18 mouse cellular contexts compared by ENCODE assay signal in the genomic region with DNA sequence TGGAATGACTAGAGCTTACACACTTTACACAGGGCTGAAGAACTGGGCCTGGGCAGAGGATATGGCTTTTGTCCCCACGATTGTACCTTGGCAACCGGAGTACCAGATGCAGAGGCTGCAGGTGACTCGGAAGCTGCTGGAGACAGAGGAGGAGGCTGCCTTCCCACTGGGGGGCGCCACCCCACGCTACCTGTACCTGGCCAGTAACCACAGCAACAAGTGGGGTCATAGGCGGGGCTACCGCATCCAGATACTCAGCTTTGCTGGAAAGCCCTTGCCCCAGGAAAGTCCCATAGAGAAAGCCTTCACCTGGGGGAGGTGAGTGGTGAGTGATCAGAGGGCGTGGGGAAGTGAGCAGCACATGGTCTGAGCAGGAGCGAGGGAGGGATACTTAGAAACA. TPM values are rescaled to one million over a fixed set of nuclear protein-coding genes. Genes with fewer than 3 reads are reported as not detected.
DNase-seq lines count a peak whose midpoint lies in the region; ATAC-seq and TF ChIP-seq lines count a peak whose summit lies in the region.
"Had no signal": no experiment of that assay in that cellular context is flagged by ENCODE, and none has a peak within 500 bp of the region (broad histone marks: within the 10 kb centered on the region; RNA-seq: fewer than 3 reads in every experiment).

No protein-coding gene starts in this region.

- H3K36me3 ChIP-seq in kidney, adult 2 months (ENCODE audit: control insufficient read depth, insufficient read depth, low read length) = no peaks in the 10 kb centered on the region
- no peaks in the 10 kb centered on the region for H3K36me3 ChIP-seq in midbrain, embryonic 11.5 days (ENCODE audit: control insufficient read depth, insufficient read depth, low read length)
- H3K36me3 ChIP-seq in midbrain, embryonic 14.5 days (ENCODE audit: control insufficient read depth, insufficient read depth, low read length) = no peaks in the 10 kb centered on the region
- H3K36me3 ChIP-seq in ES-E14 (ENCODE audit: control insufficient read depth, insufficient read depth, low read length, poor library complexity, severe bottlenecking) = no peaks in the 10 kb centered on the region
- no peaks in the 10 kb centered on the region for H3K36me3 ChIP-seq in limb, embryonic 10.5 days
- H3K36me3 ChIP-seq: liver, embryonic 15.5 days had no signal

- TF ChIP-seq CTCF in kidney, adult 2 months (conservative IDR thresholded peaks at IDR 0.05; ENCODE audit: insufficient read depth, insufficient read length, low read depth, low read length) = peak; percentile 57

- peak; percentile 60 for DNase-seq in kidney, adult 2 months
- no peak for DNase-seq in kidney, postnatal 14 days
- peak; percentile 62 for DNase-seq in midbrain, embryonic 11.5 days (ENCODE audit: low spot score, missing footprints)
- DNase-seq in midbrain, embryonic 14.5 days = no peak
- no peak for DNase-seq in ES-E14 (ENCODE audit: low read depth, low spot score)
- no peak for DNase-seq in limb, embryonic 10.5 days (ENCODE audit: low spot score)
- DNase-seq in embryo, embryonic 11 days = no peak
- DNase-seq: cerebellum, adult 11-12 months; heart, postnatal 10 days; right cerebral cortex, postnatal 4 days had no signal

- H3K9me3 ChIP-seq in midbrain, embryonic 11.5 days (ENCODE audit: control insufficient read depth, low read length) = no peaks in the 10 kb centered on the region
- H3K9me3 ChIP-seq in midbrain, embryonic 14.5 days (ENCODE audit: control insufficient read depth, low read length) = no peaks in the 10 kb centered on the region
- no peaks in the 10 kb centered on the region for H3K9me3 ChIP-seq in ES-E14 (ENCODE audit: control insufficient read depth, insufficient read depth, low read depth, low read length)
- no peaks in the 10 kb centered on the region for H3K9me3 ChIP-seq in limb, embryonic 10.5 days (replicated peaks)
- H3K9me3 ChIP-seq: liver, embryonic 15.5 days had no signal

- no peaks in the 10 kb centered on the region for H3K27me3 ChIP-seq in kidney, adult 2 months (replicated peaks; ENCODE audit: control insufficient read depth, insufficient read depth, low read length)
- H3K27me3 ChIP-seq in midbrain, embryonic 11.5 days (ENCODE audit: control insufficient read depth, insufficient read depth, low read length) = no peaks in the 10 kb centered on the region
- no peaks in the 10 kb centered on the region for H3K27me3 ChIP-seq in midbrain, embryonic 14.5 days (ENCODE audit: control insufficient read depth, insufficient read depth, low read length)
- H3K27me3 ChIP-seq in limb, embryonic 10.5 days (ENCODE audit: low read depth, poor library complexity, severe bottlenecking) = no peaks in the 10 kb centered on the region

- H3K9ac ChIP-seq in midbrain, embryonic 11.5 days (ENCODE audit: low read length) = no peak overlapping the region
- no peak overlapping the region for H3K9ac ChIP-seq in midbrain, embryonic 14.5 days (replicated peaks; ENCODE audit: low read length)
- no peak overlapping the region; the same call in 1 of the 2 replicates for H3K9ac ChIP-seq in ES-E14 (ENCODE audit: insufficient read depth, low read depth, low read length, poor library complexity, severe bottlenecking)
- H3K9ac ChIP-seq: liver, embryonic 15.5 days had no signal

- 82% methylated on average over 9 of the region's 9 CpGs for WGBS in kidney, adult 2 months
- 76% methylated on average over 9 of the region's 9 CpGs for WGBS in midbrain, embryonic 11.5 days
- WGBS in midbrain, embryonic 14.5 days = 84% methylated on average over 9 of the region's 9 CpGs
- WGBS in limb, embryonic 10.5 days = 89% methylated on average over 9 of the region's 9 CpGs

- no peak overlapping the region for H3K4me2 ChIP-seq in midbrain, embryonic 11.5 days
- no peak overlapping the region for H3K4me2 ChIP-seq in midbrain, embryonic 14.5 days (ENCODE audit: low read length)
- H3K4me2 ChIP-seq: liver, embryonic 15.5 days had no signal

- in situ Hi-C loops in ES-E14 (cut with MboI; ENCODE audit: low sequenced_read_pairs in 2 of 2, unreplicated experiment in 2 of 2) = no loop called here

- no peak for ATAC-seq in midbrain, embryonic 11.5 days (ENCODE audit: low FRiP score)
- ATAC-seq in midbrain, embryonic 14.5 days (ENCODE audit: low FRiP score, low TSS enrichment) = no peak
- ATAC-seq: midbrain, embryonic 16.5 days had no signal

- TF ChIP-seq POLR2A in kidney, adult 2 months (IDR thresholded peaks at IDR 0.05; ENCODE audit: low read depth, low read length) = no peak

- no peak overlapping the region for H3K27ac ChIP-seq in kidney, adult 2 months (ENCODE audit: insufficient read depth, low read depth, low read length)
- H3K27ac ChIP-seq in midbrain, embryonic 11.5 days (ENCODE audit: low read depth, low read length) = no peak overlapping the region
- no peak overlapping the region for H3K27ac ChIP-seq in midbrain, embryonic 14.5 days (replicated peaks; ENCODE audit: low read depth, low read length)
- H3K27ac ChIP-seq in ES-E14 (ENCODE audit: insufficient read depth, low read depth, low read length, poor library complexity, severe bottlenecking) = peak overlapping the region; percentile 1; the same call in 1 of the 2 replicates
- H3K27ac ChIP-seq in limb, embryonic 10.5 days = peak overlapping the region; percentile 56
- H3K27ac ChIP-seq: liver, embryonic 15.5 days had no signal

- 0 out of 2 replicates have a peak, but pooled peaks cover 4% of the 10 kb centered on the region for H3K4me1 ChIP-seq in kidney, adult 2 months (ENCODE audit: control insufficient read depth, insufficient read depth, low read length)
- peaks cover 13% of the 10 kb centered on the region for H3K4me1 ChIP-seq in midbrain, embryonic 11.5 days (ENCODE audit: control insufficient read depth, insufficient read depth, low read length)
- peaks cover 13% of the 10 kb centered on the region; the same call in 1 of the 2 replicates for H3K4me1 ChIP-seq in midbrain, embryonic 14.5 days (ENCODE audit: control insufficient read depth, insufficient read depth, low read length)
- H3K4me1 ChIP-seq in ES-E14 (ENCODE audit: control insufficient read depth in 2 of 2, insufficient read depth in 2 of 2, low read length in 2 of 2, poor library complexity in 1 of 2) = peaks cover 2 to 26% of the 10 kb centered on the region in 2 experiments; a peak in 2 of 4 replicates
- peaks cover 42% of the 10 kb centered on the region for H3K4me1 ChIP-seq in limb, embryonic 10.5 days

- H3K4me3 ChIP-seq in kidney, adult 2 months (ENCODE audit: insufficient read depth, low read depth, low read length) = no peak overlapping the region
- H3K4me3 ChIP-seq in midbrain, embryonic 11.5 days (ENCODE audit: low read depth, low read length) = no peak overlapping the region
- no peak overlapping the region for H3K4me3 ChIP-seq in midbrain, embryonic 14.5 days (replicated peaks; ENCODE audit: low read depth, low read length)
- no peak overlapping the region for H3K4me3 ChIP-seq in ES-E14 (ENCODE audit: insufficient read depth in 1 of 2, low read depth in 1 of 2, low read length in 2 of 2, poor library complexity in 1 of 2, severe bottlenecking in 1 of 2)
- no peak overlapping the region for H3K4me3 ChIP-seq in limb, embryonic 10.5 days
- H3K4me3 ChIP-seq: liver, embryonic 15.5 days had no signal

TF ChIP-seq in ES-E14, 5 proteins besides CTCF, POLR2A, EP300 and RAD21:
- TF ChIP-seq HCFC1 (IDR thresholded peaks at IDR 0.05; ENCODE audit: borderline replicate concordance, insufficient read depth, low read length) = no peak
- TF ChIP-seq ZC3H11A (IDR thresholded peaks at IDR 0.05; ENCODE audit: borderline replicate concordance, low read depth, low read length) = no peak
- TF ChIP-seq ZNF384 (IDR thresholded peaks at IDR 0.05; ENCODE audit: low read depth, low read length) = no peak
- no peak for TF ChIP-seq CHD2 (IDR thresholded peaks at IDR 0.05; ENCODE audit: low read depth, low read length)
- TF ChIP-seq MAFK (IDR thresholded peaks at IDR 0.05; ENCODE audit: insufficient read depth, low read depth, low read length) = no peak

RNA-seq across cellular contexts. Expression of a gene that starts 5.3 kb away (rescaled TPM):
- polyA plus RNA-seq in kidney, adult 2 months (2012; rRNA removed) = 12.5 and 14.8 TPM in 2 replicates
- not detected in 2 replicates for polyA plus RNA-seq in midbrain, embryonic 11.5 days (2014; fragmentation: Nextera tagmentation; extraction: Ambion mirVana)
- 0.04 TPM in 1 of 2 replicates, not detected in the other for polyA plus RNA-seq in midbrain, embryonic 14.5 days (2014; fragmentation: Nextera tagmentation; extraction: Ambion mirVana)
- 0.62 and 0.95 TPM in 2 replicates for total RNA-seq in ES-E14 (2012; rRNA removed)
- polyA plus RNA-seq in limb, embryonic 10.5 days (2016; fragmentation: Nextera tagmentation; extraction: Ambion mirVana) = 0.03 TPM in 1 of 2 replicates, not detected in the other
- polyA plus RNA-seq: forebrain, embryonic 11.5 days; neural tube, embryonic 11.5 days had no signal

RNA-seq across cellular contexts. Expression of a gene that starts 10.8 kb away (rescaled TPM):
- polyA plus RNA-seq in kidney, adult 2 months (2012; rRNA removed) = 2.6 and 3.1 TPM in 2 replicates
- polyA plus RNA-seq in midbrain, embryonic 11.5 days (2014; fragmentation: Nextera tagmentation; extraction: Ambion mirVana) = 1.3 and 1.4 TPM in 2 replicates
- polyA plus RNA-seq in midbrain, embryonic 14.5 days (2014; fragmentation: Nextera tagmentation; extraction: Ambion mirVana) = 1.3 and 1.7 TPM in 2 replicates
- total RNA-seq in ES-E14 (2012; rRNA removed) = 4.6 and 5.0 TPM in 2 replicates
- 2.7 and 2.8 TPM in 2 replicates for polyA plus RNA-seq in limb, embryonic 10.5 days (2016; fragmentation: Nextera tagmentation; extraction: Ambion mirVana)

RNA-seq across cellular contexts. Expression of a gene that starts 19.7 kb away (rescaled TPM):
- 61.6 and 75.5 TPM in 2 replicates for polyA plus RNA-seq in kidney, adult 2 months (2012; rRNA removed)
- polyA plus RNA-seq in midbrain, embryonic 11.5 days (2014; fragmentation: Nextera tagmentation; extraction: Ambion mirVana) = 146 and 154 TPM in 2 replicates
- 101 and 103 TPM in 2 replicates for polyA plus RNA-seq in midbrain, embryonic 14.5 days (2014; fragmentation: Nextera tagmentation; extraction: Ambion mirVana)
- total RNA-seq in ES-E14 (2012; rRNA removed) = 40.0 and 57.0 TPM in 2 replicates
- polyA plus RNA-seq in limb, embryonic 10.5 days (2016; fragmentation: Nextera tagmentation; extraction: Ambion mirVana) = 210 and 214 TPM in 2 replicates

RNA-seq across cellular contexts. Expression of a gene that starts 31.7 kb away (rescaled TPM):
- 322 and 349 TPM in 2 replicates for polyA plus RNA-seq in kidney, adult 2 months (2012; rRNA removed)
- not detected in 2 replicates for polyA plus RNA-seq in midbrain, embryonic 11.5 days (2014; fragmentation: Nextera tagmentation; extraction: Ambion mirVana)
- not detected in 2 replicates for polyA plus RNA-seq in midbrain, embryonic 14.5 days (2014; fragmentation: Nextera tagmentation; extraction: Ambion mirVana)
- total RNA-seq in ES-E14 (2012; rRNA removed) = not detected in 2 replicates
- not detected in 2 replicates for polyA plus RNA-seq in limb, embryonic 10.5 days (2016; fragmentation: Nextera tagmentation; extraction: Ambion mirVana)
- total RNA-seq: common myeloid progenitor, adult 5-6 weeks; heart, adult 8-10 months; heart, postnatal 10 days; left cerebral cortex, postnatal 10 days had no signal
- polyA plus RNA-seq: embryonic facial prominence, embryonic 14.5 days; forebrain, embryonic 11.5 days; liver, embryonic 15.5 days; midbrain, embryonic 16.5 days; neural tube, embryonic 11.5 days had no signal

RNA-seq across cellular contexts. Expression of a gene that starts 33.6 kb away (rescaled TPM):
- polyA plus RNA-seq in kidney, adult 2 months (2012; rRNA removed) = 61.9 and 89.5 TPM in 2 replicates
- polyA plus RNA-seq in midbrain, embryonic 11.5 days (2014; fragmentation: Nextera tagmentation; extraction: Ambion mirVana) = 163 and 179 TPM in 2 replicates
- polyA plus RNA-seq in midbrain, embryonic 14.5 days (2014; fragmentation: Nextera tagmentation; extraction: Ambion mirVana) = 148 and 193 TPM in 2 replicates
- total RNA-seq in ES-E14 (2012; rRNA removed) = 80.6 and 89.2 TPM in 2 replicates
- polyA plus RNA-seq in limb, embryonic 10.5 days (2016; fragmentation: Nextera tagmentation; extraction: Ambion mirVana) = 148 TPM in 2 replicates

Comparison
In these comparisons a context has a peak if more than half of its experiments do, and no peak if none do; other contexts are left out.
1. DNase-seq: peak in kidney, adult 2 months (single experiment) and midbrain, embryonic 11.5 days (single experiment); none in kidney, postnatal 14 days (single experiment), midbrain, embryonic 14.5 days (single experiment), ES-E14 (single experiment), limb, embryonic 10.5 days (single experiment) and embryo, embryonic 11 days (single experiment).
2. H3K27ac ChIP-seq: peak in ES-E14 (single experiment) and limb, embryonic 10.5 days (single experiment); none in kidney, adult 2 months (single experiment), midbrain, embryonic 11.5 days (single experiment) and midbrain, embryonic 14.5 days (single experiment).
3. RNA of a gene that starts 5.3 kb away (polyA plus RNA-seq): 12.5 to 14.8 TPM in kidney, adult 2 months; 0.04 TPM in midbrain, embryonic 14.5 days, 0.03 TPM in limb, embryonic 10.5 days and not detected in midbrain, embryonic 11.5 days; every median in the first group is over 10 times any median in the second.